Mouse (Mus musculus): ENCODE data around the gene Plxdc2.

Plxdc2 gene

DNA sequence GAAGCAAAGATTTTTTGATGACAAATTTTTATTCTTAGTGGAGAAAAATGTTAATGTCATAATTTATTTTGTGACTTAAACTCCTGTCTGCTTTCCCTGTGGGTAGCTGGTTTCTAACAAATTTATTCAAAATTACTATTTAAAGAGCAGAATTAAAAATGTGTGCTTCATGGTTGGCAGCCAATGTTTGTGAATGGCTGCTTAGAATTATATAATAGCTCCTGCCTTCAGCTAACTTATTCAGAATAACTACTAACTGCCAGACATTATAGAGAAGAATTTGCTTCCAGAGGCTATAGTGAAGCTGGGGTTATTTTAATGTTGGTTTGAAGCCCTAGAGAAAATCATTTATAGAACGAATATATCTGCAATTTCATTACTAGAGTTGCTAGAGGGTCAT, 30.1 kb downstream of the Plxdc2 start:
- TF ChIP-seq GATA4 (IDR thresholded peaks at IDR 0.05; ENCODE audit: insufficient replicate concordance, low read length) = no peak

DNA sequence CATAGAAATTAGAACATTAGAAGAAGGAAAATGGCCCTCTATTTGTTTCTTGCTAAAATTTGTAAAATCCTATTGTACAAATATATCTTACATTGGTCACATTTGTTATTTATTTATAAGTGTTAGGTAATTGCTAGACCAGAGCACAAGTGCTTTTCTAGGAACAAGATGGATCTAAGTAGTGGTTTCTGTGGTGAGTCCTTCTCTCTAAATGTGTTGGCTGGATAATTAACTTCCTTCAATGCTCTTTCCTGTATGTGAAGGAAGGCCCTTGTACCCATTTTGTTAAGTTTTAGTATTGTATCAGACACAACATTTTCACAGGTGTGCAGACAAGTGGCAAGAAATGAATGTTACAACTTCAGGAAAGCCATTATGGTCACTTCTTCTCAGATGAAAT, 30.6 kb downstream of the Plxdc2 start:
- no peak for TF ChIP-seq GATA4 (IDR thresholded peaks at IDR 0.05; ENCODE audit: insufficient replicate concordance, low read length)

DNA sequence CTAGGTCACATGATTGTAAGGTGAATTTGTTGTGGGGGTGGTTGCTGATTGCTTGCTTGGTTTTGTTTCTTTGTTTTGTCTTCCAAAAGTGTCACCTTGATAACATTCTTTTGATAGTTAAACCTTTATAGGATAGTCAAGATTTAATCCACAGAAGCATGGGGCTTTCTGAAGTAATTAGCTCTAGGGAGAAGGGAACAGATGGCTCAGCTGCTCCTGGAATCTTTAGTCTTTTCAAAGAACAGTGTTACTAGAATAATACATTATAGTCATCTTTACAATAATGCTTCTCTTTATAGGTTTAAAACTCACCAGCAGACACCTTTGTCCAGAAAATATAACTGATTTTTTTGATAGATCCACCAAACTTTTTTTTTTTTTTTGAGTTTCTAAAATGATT, 31.7 kb downstream of the Plxdc2 start:
- TF ChIP-seq GATA4 (IDR thresholded peaks at IDR 0.05; ENCODE audit: insufficient replicate concordance, low read length) = no peak

DNA sequence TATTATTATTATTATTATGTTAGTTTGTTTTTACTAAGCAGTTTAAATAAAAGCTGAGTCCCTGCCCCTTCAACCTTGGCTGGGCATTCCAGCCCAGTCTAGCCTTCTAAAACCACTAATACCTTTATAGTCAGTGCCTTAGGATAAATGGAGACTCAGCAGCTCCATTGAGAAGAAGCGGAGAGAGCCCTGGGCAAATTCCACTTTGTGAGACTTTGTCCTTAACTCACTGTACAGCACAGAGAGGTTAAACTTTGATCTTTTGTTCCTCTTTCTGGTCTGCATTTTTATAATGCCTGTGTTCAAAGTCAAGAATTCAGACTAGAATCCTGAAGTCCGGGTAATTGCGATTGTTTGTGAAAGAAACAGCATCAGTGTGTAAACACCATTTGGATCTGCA, 41.4 kb downstream of the Plxdc2 start:
- no peak for TF ChIP-seq GATA4 (IDR thresholded peaks at IDR 0.05; ENCODE audit: insufficient replicate concordance, low read length)

DNA sequence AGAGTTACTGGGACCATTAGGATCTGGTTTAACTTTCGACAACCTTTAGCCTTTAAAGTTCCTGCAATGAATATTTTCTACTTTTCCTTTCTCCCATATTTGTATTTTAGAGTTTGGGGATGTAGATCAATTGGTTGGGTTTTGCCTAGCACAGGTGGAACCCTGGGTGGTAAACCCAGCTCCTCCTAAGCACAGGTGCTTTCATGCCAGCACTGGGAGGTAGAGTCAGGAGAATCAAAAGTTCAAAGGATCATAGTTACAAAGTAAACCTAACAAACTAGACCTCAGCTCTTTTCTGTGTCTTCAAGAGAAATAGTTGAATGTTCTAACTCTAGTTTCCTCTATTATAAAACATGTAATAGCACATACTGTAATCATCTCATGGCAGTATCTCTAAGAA, 41.9 kb downstream of the Plxdc2 start:
- no peak for TF ChIP-seq GATA4 (IDR thresholded peaks at IDR 0.05; ENCODE audit: insufficient replicate concordance, low read length)

DNA sequence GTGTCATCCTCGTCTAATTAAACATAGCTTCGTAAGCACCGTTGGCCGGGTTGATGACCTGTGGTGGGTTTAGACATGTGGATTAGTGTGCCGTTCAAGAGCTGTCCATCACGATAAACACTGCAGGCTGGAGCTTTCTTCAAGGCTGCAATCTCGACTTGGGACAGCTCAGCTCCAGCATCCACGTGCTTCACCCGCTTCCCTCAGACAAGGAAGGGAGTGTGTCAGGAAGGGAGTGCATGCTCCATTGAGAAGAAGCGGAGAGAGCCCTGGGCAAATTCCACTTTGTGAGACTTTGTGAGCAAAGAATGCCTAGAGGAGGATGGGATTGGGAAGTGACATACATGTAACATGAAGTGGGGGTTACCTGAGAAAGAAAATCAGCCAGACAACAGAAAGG, 42.8 kb downstream of the Plxdc2 start:
- no peak for TF ChIP-seq GATA4 (IDR thresholded peaks at IDR 0.05; ENCODE audit: insufficient replicate concordance, low read length)

DNA sequence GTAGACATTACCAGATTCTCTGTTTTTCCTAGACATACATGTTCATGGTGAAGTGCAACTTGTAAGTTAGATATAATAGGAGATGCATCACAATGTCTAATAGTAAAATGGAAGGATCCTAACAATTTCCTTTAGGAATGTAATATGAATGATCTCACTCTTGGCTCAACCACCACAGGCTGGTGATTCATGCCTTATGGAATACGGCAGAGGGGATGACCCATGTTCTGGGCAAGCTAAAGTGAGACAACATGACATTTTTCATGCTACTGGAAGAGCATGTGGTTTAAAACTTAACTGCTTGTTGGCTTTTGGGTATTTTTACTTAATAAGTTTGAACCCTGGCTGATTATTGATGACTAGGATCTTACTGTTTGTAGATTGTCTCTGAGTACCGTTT, 50.4 kb downstream of the Plxdc2 start:
- TF ChIP-seq GATA4 (IDR thresholded peaks at IDR 0.05; ENCODE audit: insufficient replicate concordance, low read length) = no peak

DNA sequence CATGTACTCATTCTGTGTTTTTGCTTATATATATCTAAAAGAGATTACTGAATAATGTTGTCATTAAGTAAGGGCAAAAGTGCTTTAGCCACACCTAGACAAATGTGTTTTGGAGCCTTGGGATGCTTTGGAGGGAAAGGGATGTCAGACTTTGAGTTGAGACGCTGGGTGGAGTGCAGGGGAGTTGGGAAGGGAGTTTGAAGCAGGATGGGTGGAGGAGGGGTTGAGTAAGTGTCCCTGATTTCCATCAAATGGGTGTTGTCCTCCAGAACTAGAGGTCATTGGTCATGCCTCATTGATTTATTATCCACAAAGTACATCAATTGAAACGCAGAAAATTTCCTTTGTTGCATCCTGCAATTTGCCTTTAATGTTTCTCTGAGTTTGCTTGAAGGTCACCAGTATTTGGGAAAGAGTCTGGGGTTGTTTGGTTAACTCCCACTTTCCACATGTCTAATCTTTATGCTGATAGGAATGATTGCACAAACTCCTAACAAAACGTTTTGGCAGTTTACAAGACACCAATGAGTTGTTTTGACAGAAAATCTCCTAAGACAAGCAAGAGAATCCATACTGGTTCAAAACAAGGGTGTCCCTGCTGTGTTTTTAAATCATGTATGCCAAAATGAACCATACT, 58.4 kb downstream of the Plxdc2 start:
- no peak for TF ChIP-seq GATA4 (IDR thresholded peaks at IDR 0.05; ENCODE audit: insufficient replicate concordance, low read length)

DNA sequence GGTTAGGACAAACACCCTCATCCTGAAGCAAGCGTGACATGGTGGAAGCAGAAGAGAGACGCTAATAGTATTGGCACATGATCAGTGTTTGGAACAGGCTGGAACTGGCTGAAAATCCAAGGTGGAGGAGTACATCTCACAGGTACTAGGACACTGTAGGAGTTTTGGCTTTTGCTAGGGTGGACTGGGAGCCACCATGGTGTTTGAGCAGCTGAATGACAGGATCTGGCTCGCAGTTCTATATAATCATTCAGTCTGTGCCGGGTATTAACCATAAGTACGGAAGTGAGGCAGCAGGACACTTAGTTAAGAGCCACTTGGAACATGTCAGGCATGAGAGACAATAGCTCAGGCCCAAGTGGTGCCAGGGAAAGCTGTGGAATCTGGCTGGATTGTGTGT, 82.9 kb downstream of the Plxdc2 start:
- no peak for TF ChIP-seq GATA4 (IDR thresholded peaks at IDR 0.05; ENCODE audit: insufficient replicate concordance, low read length)

DNA sequence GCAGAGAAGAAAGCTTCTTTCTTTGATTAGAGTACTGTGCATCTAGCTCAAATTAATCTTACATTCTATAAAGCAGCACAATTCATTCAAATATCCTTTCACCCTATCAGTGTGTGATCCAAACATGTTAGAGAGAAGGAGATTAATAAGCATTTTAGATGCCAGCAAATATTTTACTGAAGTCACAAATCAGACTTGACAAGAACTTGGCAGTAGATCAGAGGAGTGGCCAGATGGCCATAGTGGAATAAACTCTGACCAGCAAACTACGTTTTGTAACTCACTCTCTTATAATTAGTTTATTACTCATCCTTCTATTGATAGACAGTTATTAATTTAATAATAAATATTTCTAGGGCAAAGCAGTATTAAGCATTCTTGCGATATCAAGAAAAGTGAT, 86.5 kb downstream of the Plxdc2 start:
- no peak for TF ChIP-seq GATA4 (IDR thresholded peaks at IDR 0.05; ENCODE audit: insufficient replicate concordance, low read length)

DNA sequence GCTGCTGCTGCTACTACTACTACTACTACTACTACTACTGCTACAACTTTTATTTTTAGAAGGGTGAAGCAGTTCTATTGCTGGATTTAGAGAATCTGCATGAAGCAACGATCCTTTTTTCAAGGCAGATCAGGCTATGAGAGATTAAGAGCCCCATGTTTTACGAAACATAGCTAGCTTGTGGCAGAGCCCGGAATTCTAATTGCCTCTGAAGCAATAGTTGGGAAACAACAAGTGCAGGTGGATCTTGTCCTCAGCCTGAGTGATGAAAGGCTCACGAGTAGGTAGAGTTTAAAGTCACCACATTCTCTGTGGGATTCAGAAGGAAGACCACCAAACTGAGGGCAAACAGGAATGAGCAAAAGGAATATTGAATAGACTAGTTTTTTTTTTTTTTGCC, 91.8 kb downstream of the Plxdc2 start:
- TF ChIP-seq GATA4 (IDR thresholded peaks at IDR 0.05; ENCODE audit: insufficient replicate concordance, low read length) = no peak

DNA sequence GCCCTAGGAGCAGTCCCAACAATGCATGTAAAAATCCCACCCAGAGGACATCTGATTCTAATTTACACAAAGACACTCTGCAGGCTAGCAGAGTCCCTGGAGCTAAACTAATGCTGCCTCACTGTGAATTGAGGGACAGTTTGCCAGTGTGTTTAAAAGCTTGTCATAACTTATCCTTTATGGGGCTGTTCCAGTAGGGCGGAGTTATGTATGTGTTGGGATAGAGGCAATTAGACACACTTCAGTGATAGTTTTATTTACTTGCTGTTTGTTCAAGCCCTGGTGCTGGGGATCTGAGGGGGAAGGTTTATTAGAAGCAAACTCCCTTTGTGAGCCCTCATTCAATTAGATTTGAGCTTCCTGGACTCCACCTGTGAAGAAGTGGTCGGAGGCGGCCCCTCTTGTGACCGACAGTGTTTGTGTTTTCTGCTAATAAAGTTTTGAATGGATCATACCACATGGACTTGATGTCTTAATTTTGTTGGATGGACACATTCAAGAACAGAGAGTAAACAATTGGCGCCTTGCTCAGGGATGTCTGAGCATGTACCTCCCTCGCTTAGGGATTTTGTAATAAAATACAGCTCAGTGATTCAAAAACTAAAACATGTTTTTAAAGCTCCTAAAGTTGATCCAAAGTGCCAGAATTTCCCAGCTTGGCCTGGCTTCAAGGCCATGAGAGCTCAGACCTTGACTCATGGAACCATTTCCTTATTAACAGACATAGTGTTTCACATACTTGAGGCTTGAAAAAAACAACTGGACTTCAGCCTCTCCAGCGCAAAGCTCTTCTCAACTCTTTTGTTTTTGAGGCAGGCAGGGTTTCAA, 94.9 kb downstream of the Plxdc2 start:
- no peak for TF ChIP-seq GATA4 (IDR thresholded peaks at IDR 0.05; ENCODE audit: insufficient replicate concordance, low read length)

DNA sequence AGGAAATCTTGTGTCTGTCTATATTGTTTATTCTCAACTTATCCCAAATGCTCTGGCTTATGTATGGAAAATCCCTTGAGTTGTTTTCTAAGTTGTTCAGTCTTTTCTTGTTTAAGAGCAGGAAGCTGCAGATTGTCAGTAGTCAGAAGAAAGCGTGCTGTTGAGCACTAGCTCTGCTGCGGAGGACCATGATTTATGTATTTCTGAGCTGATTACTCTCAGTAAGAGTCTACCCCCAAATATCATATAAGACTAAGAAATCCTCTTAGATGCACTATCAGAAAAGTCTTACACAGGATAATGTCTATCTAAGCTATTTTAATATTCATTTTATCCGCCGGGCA, 95.5 kb downstream of the Plxdc2 start:
- TF ChIP-seq GATA4 (IDR thresholded peaks at IDR 0.05; ENCODE audit: insufficient replicate concordance, low read length) = no peak

DNA sequence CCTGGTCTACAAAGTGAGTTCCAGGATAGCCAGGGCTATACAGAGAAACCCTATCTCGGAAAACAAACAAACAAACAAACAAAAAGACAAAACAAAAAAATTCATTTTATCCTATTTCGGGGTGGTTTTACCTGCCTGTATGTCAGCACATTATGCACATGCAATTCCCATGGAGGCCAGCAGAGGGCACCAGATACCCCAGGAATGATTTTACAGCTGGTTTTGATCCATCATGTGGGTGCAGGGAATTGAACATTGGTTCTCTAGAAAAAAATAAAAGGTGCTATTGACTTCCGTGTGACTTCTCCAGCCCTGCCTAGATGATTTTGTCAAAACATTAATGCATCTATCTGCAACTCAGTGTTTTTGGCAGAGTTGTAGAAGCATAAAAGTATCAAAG, 96.0 kb downstream of the Plxdc2 start:
- no peak for TF ChIP-seq GATA4 (IDR thresholded peaks at IDR 0.05; ENCODE audit: insufficient replicate concordance, low read length)

DNA sequence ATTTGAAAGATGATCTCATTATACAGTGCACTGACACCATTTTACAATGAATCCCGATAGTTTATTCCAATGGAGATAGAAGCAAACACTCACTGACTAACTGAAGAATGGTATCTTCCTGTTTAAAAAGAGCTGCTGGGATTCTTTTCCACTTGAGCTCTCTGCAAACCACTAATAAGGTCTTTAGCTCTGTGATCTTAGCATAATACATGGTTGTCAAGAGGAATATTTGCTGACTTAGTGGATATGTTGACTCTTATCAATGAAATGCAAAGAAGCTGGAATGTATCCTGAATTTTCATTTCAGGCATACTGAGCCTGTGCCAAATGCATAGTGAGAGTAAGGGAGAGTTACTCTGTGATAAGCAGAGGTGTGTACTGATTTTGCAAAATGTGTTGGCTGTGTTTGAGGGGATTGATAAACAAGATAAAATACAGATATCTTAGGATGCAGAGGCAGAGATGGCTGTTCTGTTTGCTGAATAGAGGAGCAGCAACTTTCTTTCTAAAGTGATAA, 100.2 kb downstream of the Plxdc2 start:
- no peak for TF ChIP-seq GATA4 (IDR thresholded peaks at IDR 0.05; ENCODE audit: insufficient replicate concordance, low read length)

DNA sequence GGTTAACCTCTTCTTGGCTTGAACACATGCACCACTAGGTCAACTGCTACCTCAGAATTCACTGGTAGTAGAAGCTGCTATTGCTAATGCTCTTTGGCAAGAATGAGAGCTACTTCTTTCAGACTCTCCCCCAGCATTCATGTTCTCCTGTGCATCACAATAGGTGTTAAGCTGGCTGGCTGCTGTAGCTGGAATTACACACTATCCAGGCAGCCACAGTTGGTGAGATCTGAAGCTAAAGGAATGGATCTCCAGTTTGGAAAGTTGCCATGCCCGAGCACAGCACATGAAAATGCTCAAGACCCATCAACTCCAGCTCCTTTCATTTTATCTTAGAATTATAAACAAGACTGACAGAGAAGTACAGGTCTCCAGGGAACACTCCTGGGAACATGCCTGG, 103.4 kb downstream of the Plxdc2 start:
- no peak for TF ChIP-seq GATA4 (IDR thresholded peaks at IDR 0.05; ENCODE audit: insufficient replicate concordance, low read length)

DNA sequence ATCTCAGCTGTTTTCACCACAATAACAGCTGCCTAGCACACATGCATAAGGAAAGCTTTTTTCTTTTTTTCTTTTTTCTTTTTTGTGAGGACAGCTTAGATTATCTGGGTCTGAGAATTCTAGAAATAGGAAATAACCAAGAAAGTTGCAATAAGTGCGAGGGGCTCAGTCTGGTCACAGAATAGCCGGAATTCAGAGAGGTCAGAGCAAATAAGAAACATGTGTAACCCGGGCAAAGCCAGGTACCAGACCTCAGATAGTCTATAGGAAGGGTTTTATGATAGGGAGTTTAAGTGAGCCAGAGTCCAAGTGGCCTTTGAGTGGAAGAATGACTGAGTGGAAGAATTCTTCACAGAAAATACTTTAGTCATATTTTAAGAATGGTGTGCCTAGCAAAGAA, 114.0 kb downstream of the Plxdc2 start:
- no peak for TF ChIP-seq GATA4 (IDR thresholded peaks at IDR 0.05; ENCODE audit: insufficient replicate concordance, low read length)
